Mouse (Mus musculus) adrenal gland, postnatal 4 days (tissue): Measurements from ENCODE around the gene Rai14. TPM values are rescaled to one million over a fixed set of nuclear protein-coding genes. Genes with fewer than 3 reads are reported as not detected.

Experiments used
- DNase-seq, 2 experiments: peaks; one replicate each; pipeline ENCODE4 v3.0.0; 2021 to 2022; ENCODE audit warnings: low spot score in 2 of 2, mixed read lengths in 2 of 2
- total RNA-seq, 2 experiments: library from RNA; stranded (reverse); gene quantifications; 2 replicates each; pipeline ENCODE4 v1.2.3; 2021

Gene Rai14
- total RNA-seq, 2 experiments from 2014 or later = 35.1 to 40.6 TPM

- no peak for DNase-seq
These were observed 93.2 kb downstream of the Rai14 start for GRCm38 (mm10) chr15:10621194-10621593.

- DNase-seq = no peak
These were observed 94.7 kb downstream of the Rai14 start for GRCm38 (mm10) chr15:10619678-10620077.

GRCm38 (mm10) chr15:10618276-10618675 lies 96.1 kb downstream of the Rai14 start:
- DNase-seq = no peak

GRCm38 (mm10) chr15:10616001-10616400 lies 98.4 kb downstream of the Rai14 start:
- DNase-seq = no peak

- DNase-seq = no peak
These were observed 103.4 kb downstream of the Rai14 start for GRCm38 (mm10) chr15:10611040-10611439.

- DNase-seq = no peak
These were observed 105.3 kb downstream of the Rai14 start for GRCm38 (mm10) chr15:10609107-10609506.

GRCm38 (mm10) chr15:10608508-10609098 lies 105.8 kb downstream of the Rai14 start:
- no peak for DNase-seq

- DNase-seq = no peak
These were observed 115.0 kb downstream of the Rai14 start for GRCm38 (mm10) chr15:10599413-10599812.

GRCm38 (mm10) chr15:10598259-10599225 lies 115.9 kb downstream of the Rai14 start:
- DNase-seq = no peak

- DNase-seq = no peak
These were observed 117.6 kb downstream of the Rai14 start for GRCm38 (mm10) chr15:10596871-10597270.

- DNase-seq = no peak
These were observed 119.0 kb downstream of the Rai14 start for GRCm38 (mm10) chr15:10595408-10595807.

GRCm38 (mm10) chr15:10594910-10595309 lies 119.5 kb downstream of the Rai14 start:
- no peak for DNase-seq

- DNase-seq = no peak
These were observed 121.3 kb downstream of the Rai14 start for GRCm38 (mm10) chr15:10593094-10593493.

- no peak for DNase-seq
These were observed 127.9 kb downstream of the Rai14 start for GRCm38 (mm10) chr15:10586565-10586964.

- no peak for DNase-seq
These were observed 129.9 kb downstream of the Rai14 start for GRCm38 (mm10) chr15:10584359-10585187.

GRCm38 (mm10) chr15:10583408-10583807 lies 131.0 kb downstream of the Rai14 start:
- DNase-seq = peak in 1 of 2 experiments; percentile 21

- no peak for DNase-seq
These were observed 135.3 kb downstream of the Rai14 start for GRCm38 (mm10) chr15:10579159-10579558.

GRCm38 (mm10) chr15:10566486-10566885 lies 147.9 kb downstream of the Rai14 start:
- DNase-seq = no peak

- no peak for DNase-seq
These were observed 150.2 kb downstream of the Rai14 start for GRCm38 (mm10) chr15:10564201-10564600.

GRCm38 (mm10) chr15:10562281-10562680 lies 152.1 kb downstream of the Rai14 start:
- no peak for DNase-seq

- DNase-seq = no peak
These were observed 154.4 kb downstream of the Rai14 start for GRCm38 (mm10) chr15:10560005-10560404.
